Mouse (Mus musculus) hindbrain, embryonic 13.5 days (tissue): ENCODE results near the gene Olfr600. TPM values are rescaled to one million over a fixed set of nuclear protein-coding genes. Genes with fewer than 3 reads are reported as not detected.
"Not testable (repeated sequence)": the region's sequence is repeated elsewhere in the genome, so short reads cannot be mapped to it uniquely, and the experiment has no call there.

ENCODE experiments used
- ATAC-seq: fragments of 200-750 bp; cut with Nextera tagmentation; 2 replicates; pipeline ENCODE4 v1.8.0; 2017; ENCODE audit warnings: moderate TSS enrichment; ENCODE audit not compliant: low FRiP score
- H3K27ac ChIP-seq: fragments of 300-500 bp; sonication (generic); 2 replicates; pipeline ENCODE4 v1.5.1; 2015; ENCODE audit warnings: inconsistent platforms, mild to moderate bottlenecking, moderate library complexity
- H3K27me3 ChIP-seq: fragments of 300-500 bp; sonication (generic); 2 replicates; pipeline ENCODE4 v1.6.1; 2015; ENCODE audit warnings: mild to moderate bottlenecking, inconsistent platforms
- H3K36me3 ChIP-seq: fragments of 300-500 bp; sonication (generic); 2 replicates; pipeline ENCODE4 v1.6.1; 2015; ENCODE audit warnings: mild to moderate bottlenecking, inconsistent platforms
- H3K4me1 ChIP-seq: fragments of 300-500 bp; sonication (generic); replicated peaks from 2 replicates; pipeline ENCODE4 v1.6.1; 2015; ENCODE audit warnings: inconsistent platforms
- H3K4me2 ChIP-seq: fragments of 300-500 bp; sonication (generic); 2 replicates; pipeline ENCODE4 v1.6.1; 2015; ENCODE audit warnings: inconsistent platforms, mild to moderate bottlenecking, moderate library complexity
- H3K4me3 ChIP-seq: fragments of 300-500 bp; sonication (generic); 2 replicates; pipeline ENCODE4 v1.5.1; 2015; ENCODE audit warnings: mild to moderate bottlenecking, inconsistent platforms
- H3K9ac ChIP-seq: fragments of 300-500 bp; sonication (generic); 2 replicates; pipeline ENCODE4 v1.6.1; 2015; ENCODE audit warnings: mild to moderate bottlenecking, inconsistent platforms
- H3K9me3 ChIP-seq: fragments of 300-500 bp; sonication (generic); 2 replicates; pipeline ENCODE4 v1.6.1; 2016; ENCODE audit warnings: inconsistent platforms
- WGBS: fragments of 180-500 bp; shearing (Covaris S2); methylation state at CpG from one replicate; pipeline ENCODE4 v1.1.7; 2015; 5-methylcytosine and 5-hydroxymethylcytosine counted together
- polyA plus RNA-seq: library from polyadenylated mRNA; unstranded; fragments of >200 nt; fragmentation: Nextera tagmentation; extraction: Ambion mirVana; gene quantifications from 2 replicates; pipeline ENCODE4 v1.2.1, GENCODE M21; 2015

The Olfr600 gene
- polyA plus RNA-seq: not detected in 2 replicates

DNA sequence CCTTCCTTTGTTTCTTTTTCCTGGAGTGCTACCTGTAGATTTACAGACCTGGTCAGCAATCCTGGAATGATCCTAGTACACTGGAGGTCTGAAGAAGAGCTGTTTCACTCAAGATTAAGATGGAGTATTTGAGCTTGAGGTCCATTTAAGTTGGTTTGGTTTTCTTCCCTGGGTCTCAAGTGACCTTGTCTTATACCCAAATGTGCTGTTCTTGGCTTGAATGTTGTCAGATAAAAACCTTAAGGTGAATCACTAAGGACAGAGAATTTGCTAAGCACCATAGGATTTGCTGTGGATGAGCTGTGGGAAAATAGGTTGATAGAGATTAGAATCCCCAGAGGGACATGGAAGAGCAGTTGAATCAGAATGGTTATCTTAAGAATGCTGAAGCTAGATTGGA is at the start of gene Olfr600:
Gene Olfr600, minus strand, starts transcription at position 101 of the 400 bp plus-strand sequence.
- H3K27ac ChIP-seq: no peak within 1 kb of the TSS
- H3K9me3 ChIP-seq: no peaks in the 10 kb centered on the region
- H3K9ac ChIP-seq: no peak within 1 kb of the TSS
- H3K36me3 ChIP-seq: no peaks in the 10 kb centered on the region
- no peak within 1 kb of the TSS for H3K4me3 ChIP-seq
- no peak for ATAC-seq
- H3K27me3 ChIP-seq: no peaks in the 10 kb centered on the region
- no peaks in the 10 kb centered on the region for H3K4me1 ChIP-seq
- H3K4me2 ChIP-seq: no peak within 1 kb of the TSS

DNA sequence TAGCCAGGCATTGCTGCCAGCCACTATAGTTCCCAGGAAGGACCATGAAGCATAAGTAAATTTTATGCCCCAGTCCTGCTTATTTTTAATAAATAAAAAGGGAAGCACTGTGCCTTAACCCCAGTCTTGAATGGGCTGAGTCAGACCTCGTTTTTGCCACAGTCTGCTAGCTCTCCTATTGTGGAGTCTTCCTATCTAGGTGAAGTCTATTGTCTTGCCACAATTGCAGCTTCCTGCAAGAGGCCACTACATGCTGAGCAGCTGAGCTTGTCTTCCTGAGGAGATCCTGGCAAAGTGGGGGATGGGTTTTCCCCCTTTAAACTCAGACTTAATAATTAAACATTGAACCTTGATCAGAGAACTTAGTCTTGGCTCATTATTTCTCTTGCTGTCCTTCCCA is 49.5 kb upstream of the Olfr600 start:
- no peak for ATAC-seq
- Histone ChIP-seq H3K4me2 (no peak overlapping the region), H3K36me3 (no peaks in the 10 kb centered on the region), H3K9me3 (no peaks in the 10 kb centered on the region), H3K4me1 (no peaks in the 10 kb centered on the region), H3K27me3 (no peaks in the 10 kb centered on the region), H3K27ac (no peak overlapping the region), H3K4me3 (no peak overlapping the region), H3K9ac (no peak overlapping the region)
- WGBS: 4% methylated on average over 1 of the region's 1 CpGs

DNA sequence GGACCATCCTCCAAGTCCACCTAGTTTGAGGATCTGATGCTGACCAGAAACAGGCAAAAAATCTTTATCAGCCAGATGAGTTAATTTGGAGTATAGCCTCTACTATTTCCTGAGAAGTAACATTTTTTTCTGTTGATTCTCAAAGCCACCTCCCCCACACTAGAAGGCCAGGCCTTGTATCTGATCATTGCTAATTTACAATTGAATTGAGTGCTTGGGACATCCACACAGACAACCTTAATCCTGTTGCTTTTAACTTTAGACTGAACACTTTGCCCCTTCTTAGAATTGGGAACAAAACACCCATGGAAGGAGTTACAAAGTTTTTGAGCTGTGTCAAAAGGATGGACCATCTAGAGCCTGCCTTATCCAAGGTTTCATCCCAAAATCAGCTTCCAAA is 48.3 kb upstream of the Olfr600 start:
- Histone ChIP-seq H3K27ac (no peak overlapping the region), H3K4me3 (no peak overlapping the region), H3K27me3 (no peaks in the 10 kb centered on the region), H3K36me3 (no peaks in the 10 kb centered on the region), H3K4me2 (no peak overlapping the region), H3K9me3 (no peaks in the 10 kb centered on the region), H3K4me1 (no peaks in the 10 kb centered on the region), H3K9ac (no peak overlapping the region)
- no peak for ATAC-seq

DNA sequence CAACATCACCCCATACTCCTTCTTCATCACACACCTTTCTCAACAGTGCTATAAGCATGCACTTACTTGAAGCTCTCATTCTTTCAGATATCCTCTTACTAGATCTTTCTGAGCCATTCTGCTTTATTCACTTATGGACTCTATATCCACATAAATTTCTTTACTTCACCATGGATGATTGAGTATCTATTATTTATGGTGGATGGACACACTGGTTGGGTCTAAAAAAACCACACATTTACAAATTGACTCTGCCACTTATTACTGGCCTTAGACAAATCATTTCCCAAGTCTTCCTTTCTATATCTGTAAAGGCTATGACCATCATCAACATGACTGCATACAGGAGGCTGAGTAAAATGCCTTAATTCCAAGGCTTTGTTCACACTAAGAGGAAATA is 36.6 kb upstream of the Olfr600 start, which contains the start of gene Olfr603:
Gene Olfr603, minus strand, starts transcription at position 101 of the 400 bp plus-strand sequence.
- Histone ChIP-seq H3K4me1 (no peaks in the 10 kb centered on the region), H3K9ac (no peak within 1 kb of the TSS), H3K36me3 (no peaks in the 10 kb centered on the region), H3K9me3 (no peaks in the 10 kb centered on the region), H3K4me2 (no peak within 1 kb of the TSS), H3K27me3 (no peaks in the 10 kb centered on the region), H3K4me3 (no peak within 1 kb of the TSS), H3K27ac (no peak within 1 kb of the TSS)
- ATAC-seq: no peak

DNA sequence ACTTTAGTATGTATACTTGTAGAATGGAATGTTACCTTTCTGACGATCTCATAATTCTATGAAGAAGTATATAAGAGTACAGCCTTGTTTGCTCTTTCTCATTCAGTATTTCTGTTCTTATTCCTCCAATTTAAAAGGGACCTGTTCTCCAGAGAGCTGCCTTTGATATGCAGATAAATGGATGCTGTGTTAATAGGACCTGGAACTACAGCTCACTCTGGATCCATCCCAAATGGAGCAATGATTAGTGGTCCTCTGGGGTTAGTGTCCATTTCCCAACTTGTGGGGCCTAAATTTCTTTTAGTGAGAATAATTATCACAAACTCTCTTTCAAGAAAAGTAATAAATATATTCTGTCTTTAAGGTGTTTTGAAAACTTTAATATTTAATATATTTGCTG is 13.1 kb upstream of the Olfr600 start, which contains the start of gene Olfr601:
Gene Olfr601, minus strand, starts transcription at position 101 of the 400 bp plus-strand sequence.
- Histone ChIP-seq H3K27me3 (no peaks in the 10 kb centered on the region), H3K36me3 (no peaks in the 10 kb centered on the region), H3K27ac (no peak within 1 kb of the TSS), H3K4me3 (no peak within 1 kb of the TSS), H3K9ac (no peak within 1 kb of the TSS), H3K4me1 (no peaks in the 10 kb centered on the region), H3K9me3 (no peaks in the 10 kb centered on the region), H3K4me2 (no peak within 1 kb of the TSS)
- ATAC-seq: no peak
- WGBS: 89% methylated on average over 1 of the region's 1 CpGs

DNA sequence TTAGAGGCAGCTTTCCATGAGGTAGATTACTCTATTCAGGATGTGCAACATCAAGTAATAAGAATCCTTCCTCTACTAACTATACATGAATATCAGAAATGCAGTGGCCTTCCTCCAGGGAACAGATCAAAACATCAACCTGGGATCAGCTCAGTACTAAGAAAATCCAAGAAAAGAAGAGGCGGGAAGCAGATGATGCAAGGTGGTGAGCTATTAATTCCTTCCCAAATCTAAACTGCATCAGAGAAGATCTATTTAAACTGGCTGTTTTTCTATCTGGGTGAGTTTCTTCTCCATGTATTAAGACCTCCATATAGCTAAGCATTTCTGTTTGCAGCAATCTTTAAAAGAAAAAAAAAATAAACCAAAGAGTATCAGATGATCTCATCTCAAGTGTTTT is 13.9 kb downstream of the Olfr600 start, which contains the start of gene Olfr599:
Gene Olfr599, plus strand, starts transcription at position 301 of the 400 bp plus-strand sequence.
- Histone ChIP-seq H3K36me3 (no peaks in the 10 kb centered on the region), H3K27ac (no peak within 1 kb of the TSS), H3K27me3 (no peaks in the 10 kb centered on the region), H3K9ac (no peak within 1 kb of the TSS), H3K9me3 (no peaks in the 10 kb centered on the region), H3K4me1 (no peaks in the 10 kb centered on the region), H3K4me2 (no peak within 1 kb of the TSS), H3K4me3 (no peak within 1 kb of the TSS)
- WGBS: 85% methylated on average over 1 of the region's 1 CpGs
- no peak for ATAC-seq

DNA sequence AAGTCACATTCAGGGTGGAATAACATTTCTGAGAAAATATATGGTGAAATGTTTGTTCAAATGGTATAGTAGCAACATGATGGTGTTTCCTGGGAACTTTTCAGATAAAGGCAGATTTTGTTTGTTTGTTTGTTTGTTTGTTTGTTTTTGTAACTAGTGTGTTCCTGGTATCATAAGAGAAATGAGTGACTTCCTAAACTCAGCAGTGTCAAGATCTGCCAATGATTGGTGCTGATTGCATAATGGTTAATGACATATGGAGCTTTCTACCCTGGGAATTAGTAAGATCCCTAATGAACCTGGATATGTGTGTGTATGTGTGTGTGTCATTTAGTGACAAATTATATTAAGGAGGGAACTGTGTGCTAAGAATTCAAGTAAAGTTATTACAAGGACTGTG is 26.2 kb downstream of the Olfr600 start, which contains the start of gene Olfr598:
Gene Olfr598, plus strand, starts transcription at position 301 of the 400 bp plus-strand sequence.
- ATAC-seq: no peak

DNA sequence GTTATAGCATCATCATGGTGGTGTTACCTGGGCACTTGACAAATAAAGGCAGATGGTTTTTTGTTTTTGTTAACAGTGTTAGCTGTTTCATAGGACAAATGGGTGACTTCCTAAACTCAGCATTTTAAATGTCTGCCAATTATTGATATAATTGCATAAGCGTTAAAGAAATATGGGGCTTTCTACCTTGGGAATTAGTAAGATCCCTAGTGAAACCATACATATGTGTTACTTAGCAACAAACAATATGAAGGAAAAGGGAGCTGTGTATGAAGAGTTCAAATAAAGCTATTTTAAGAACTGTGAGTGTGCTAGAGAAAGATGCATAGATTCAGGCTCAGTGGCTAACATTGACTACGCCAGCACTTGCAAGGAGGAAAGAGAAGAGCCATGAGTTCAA is 33.5 kb downstream of the Olfr600 start, which contains the start of gene Olfr597:
Gene Olfr597, plus strand, starts transcription at position 301 of the 400 bp plus-strand sequence.
- not testable (repeated sequence) for H3K36me3 ChIP-seq, H3K9me3 ChIP-seq, H3K4me3 ChIP-seq, H3K27me3 ChIP-seq, H3K4me2 ChIP-seq, ATAC-seq, H3K9ac ChIP-seq, H3K27ac ChIP-seq, H3K4me1 ChIP-seq
- WGBS: 92% methylated on average over 2 of the region's 2 CpGs

More for the DNA sequence above, 26.2 kb downstream of the Olfr600 start, which contains the start of gene Olfr598:
- Histone ChIP-seq H3K4me1 (no peaks in the 10 kb centered on the region), H3K27ac (no peak within 1 kb of the TSS), H3K27me3 (no peaks in the 10 kb centered on the region), H3K36me3 (no peaks in the 10 kb centered on the region), H3K4me3 (no peak within 1 kb of the TSS), H3K4me2 (no peak within 1 kb of the TSS), H3K9ac (no peak within 1 kb of the TSS), H3K9me3 (no peaks in the 10 kb centered on the region)

DNA sequence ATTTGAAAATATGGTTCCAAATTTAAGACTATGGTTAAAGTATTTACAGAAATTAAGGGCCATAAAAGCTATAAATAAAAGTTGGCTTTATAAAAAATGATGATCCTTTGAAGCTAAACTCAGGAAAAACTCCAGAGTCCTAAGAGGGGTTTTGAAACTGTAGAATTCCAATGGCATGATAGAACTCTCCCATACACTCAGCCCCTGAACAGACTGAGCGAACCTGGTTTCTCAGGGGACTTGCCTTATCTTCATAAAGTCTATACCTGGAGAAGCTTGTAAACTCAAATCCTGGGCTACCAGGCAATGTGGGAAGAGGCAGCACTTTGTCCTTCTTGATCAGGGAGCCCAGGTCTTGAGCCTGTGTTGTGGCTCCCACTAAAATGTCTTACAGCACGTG is 44.1 kb downstream of the Olfr600 start, which contains the start of gene Olfr596:
Gene Olfr596, plus strand, starts transcription at position 301 of the 400 bp plus-strand sequence.
- not testable (repeated sequence) for H3K27me3 ChIP-seq, H3K27ac ChIP-seq, H3K36me3 ChIP-seq, H3K4me1 ChIP-seq, ATAC-seq, H3K9me3 ChIP-seq, H3K4me3 ChIP-seq, H3K9ac ChIP-seq, H3K4me2 ChIP-seq
- WGBS: 90% methylated on average over 2 of the region's 2 CpGs

Other genes starting within 250 kb of the Olfr600 start
- not detected in 2 replicates for gene Olfr586, start 224.0 kb downstream of the Olfr600 start, polyA plus RNA-seq
- gene Olfr588-ps1, start 208.8 kb downstream of the Olfr600 start, polyA plus RNA-seq: not detected in 2 replicates
- not detected in 2 replicates for gene Olfr589, start 193.3 kb downstream of the Olfr600 start, polyA plus RNA-seq
- not detected in 2 replicates for gene Olfr591, start 171.3 kb downstream of the Olfr600 start, polyA plus RNA-seq
- not detected in 2 replicates for gene Olfr592, start 164.9 kb downstream of the Olfr600 start, polyA plus RNA-seq
- gene Olfr593, start 137.8 kb downstream of the Olfr600 start, polyA plus RNA-seq: not detected in 2 replicates
- gene Olfr594, start 132.7 kb downstream of the Olfr600 start, polyA plus RNA-seq: not detected in 2 replicates
- gene Usp17ld, start 97.2 kb downstream of the Olfr600 start, polyA plus RNA-seq: not detected in 2 replicates
- not detected in 2 replicates for gene Olfr596, start 44.0 kb downstream of the Olfr600 start, polyA plus RNA-seq
- not detected in 2 replicates for gene Olfr597, start 33.4 kb downstream of the Olfr600 start, polyA plus RNA-seq
- not detected in 2 replicates for gene Olfr598, start 26.1 kb downstream of the Olfr600 start, polyA plus RNA-seq
- not detected in 2 replicates for gene Olfr599, start 13.8 kb downstream of the Olfr600 start, polyA plus RNA-seq
- gene Olfr601, start 13.0 kb upstream of the Olfr600 start, polyA plus RNA-seq: not detected in 2 replicates
- gene Olfr603, start 36.5 kb upstream of the Olfr600 start, polyA plus RNA-seq: not detected in 2 replicates
- not detected in 2 replicates for gene Usp17lc, start 65.4 kb upstream of the Olfr600 start, polyA plus RNA-seq
- not detected in 2 replicates for gene Olfr605, start 95.8 kb upstream of the Olfr600 start, polyA plus RNA-seq
- gene Olfr606, start 99.4 kb upstream of the Olfr600 start, polyA plus RNA-seq: not detected in 2 replicates
- gene Olfr607, start 114.5 kb upstream of the Olfr600 start, polyA plus RNA-seq: not detected in 2 replicates
- gene Olfr608, start 120.2 kb upstream of the Olfr600 start, polyA plus RNA-seq: not detected in 2 replicates
- gene Olfr609, start 148.4 kb upstream of the Olfr600 start, polyA plus RNA-seq: not detected in 2 replicates
- gene Olfr610, start 162.5 kb upstream of the Olfr600 start, polyA plus RNA-seq: not detected in 2 replicates
- not detected in 2 replicates for gene Olfr611, start 171.2 kb upstream of the Olfr600 start, polyA plus RNA-seq
- not detected in 2 replicates for gene Olfr612, start 193.0 kb upstream of the Olfr600 start, polyA plus RNA-seq
- gene Olfr613, start 198.4 kb upstream of the Olfr600 start, polyA plus RNA-seq: not detected in 2 replicates
- not detected in 2 replicates for gene Olfr615, start 206.4 kb upstream of the Olfr600 start, polyA plus RNA-seq
- not detected in 2 replicates for gene Olfr616, start 219.5 kb upstream of the Olfr600 start, polyA plus RNA-seq
- gene Olfr617, start 223.4 kb upstream of the Olfr600 start, polyA plus RNA-seq: not detected in 2 replicates
- 0.21 TPM in 1 of 2 replicates, not detected in the other for gene Olfr618, start 240.4 kb upstream of the Olfr600 start, polyA plus RNA-seq